Mouse (Mus musculus) intestine, embryonic 14.5 days (tissue): ENCODE results near the gene Pmpca. TPM values are rescaled to one million over a fixed set of nuclear protein-coding genes. Genes with fewer than 3 reads are reported as not detected.

Experiments
- ATAC-seq: fragments of 200-750 bp; cut with Nextera tagmentation; replicated peaks from 2 replicates; pipeline ENCODE4 v1.8.0; 2017; ENCODE audit warnings: low read depth, moderate number of reproducible peaks, moderate TSS enrichment, moderate library complexity; ENCODE audit not compliant: low FRiP score, low TSS enrichment
- DNase-seq: peaks from one replicate; pipeline ENCODE4 v3.0.0-alpha.2; 2018; ENCODE audit warnings: low spot score
- H3K27ac ChIP-seq: fragments of 300-500 bp; sonication (generic); 2 replicates; pipeline ENCODE4 v1.5.1; 2014; ENCODE audit warnings: low read depth, mild to moderate bottlenecking, control low read depth
- H3K27me3 ChIP-seq: fragments of 300-500 bp; sonication (generic); replicated peaks from 2 replicates; pipeline ENCODE4 v1.6.1; 2014; ENCODE audit warnings: low read length, control low read depth; ENCODE audit not compliant: control insufficient read depth, insufficient read depth
- H3K36me3 ChIP-seq: fragments of 300-500 bp; sonication (generic); 2 replicates; pipeline ENCODE4 v1.6.1; 2014; ENCODE audit warnings: low read length, control low read depth; ENCODE audit not compliant: control insufficient read depth, insufficient read depth
- H3K4me1 ChIP-seq: fragments of 300-500 bp; sonication (generic); replicated peaks from 2 replicates; pipeline ENCODE4 v1.6.1; 2014; ENCODE audit warnings: low read length, control low read depth, mixed read lengths; ENCODE audit not compliant: control insufficient read depth, insufficient read depth
- H3K4me2 ChIP-seq: fragments of 300-500 bp; sonication (generic); 2 replicates; pipeline ENCODE4 v1.6.1; 2014; ENCODE audit warnings: low read length
- H3K4me3 ChIP-seq: fragments of 300-500 bp; sonication (generic); 2 replicates; pipeline ENCODE4 v1.5.1; 2014; ENCODE audit warnings: low read depth, low read length, control low read depth, mixed read lengths
- H3K9ac ChIP-seq: fragments of 300-500 bp; sonication (generic); 2 replicates; pipeline ENCODE4 v1.6.1; 2014; ENCODE audit warnings: mild to moderate bottlenecking, low read length
- H3K9me3 ChIP-seq: fragments of 300-500 bp; sonication (generic); 2 replicates; pipeline ENCODE4 v1.6.1; 2016; ENCODE audit warnings: low read length, control low read depth; ENCODE audit not compliant: control insufficient read depth
- WGBS: fragments of 180-500 bp; shearing (Covaris S2); extraction: QIAGEN DNeasy Blood & Tissue Kit; methylation state at CpG from one replicate; pipeline ENCODE4 v1.1.7; 2014; 5-methylcytosine and 5-hydroxymethylcytosine counted together
- polyA plus RNA-seq: library from polyadenylated mRNA; unstranded; fragments of >200 nt; fragmentation: Nextera tagmentation; extraction: Ambion mirVana; gene quantifications from 2 replicates; pipeline ENCODE4 v1.2.1, GENCODE M21; 2014

Pmpca gene
- polyA plus RNA-seq, 1 experiment from 2014 or later, result 90.2 TPM

DNA sequence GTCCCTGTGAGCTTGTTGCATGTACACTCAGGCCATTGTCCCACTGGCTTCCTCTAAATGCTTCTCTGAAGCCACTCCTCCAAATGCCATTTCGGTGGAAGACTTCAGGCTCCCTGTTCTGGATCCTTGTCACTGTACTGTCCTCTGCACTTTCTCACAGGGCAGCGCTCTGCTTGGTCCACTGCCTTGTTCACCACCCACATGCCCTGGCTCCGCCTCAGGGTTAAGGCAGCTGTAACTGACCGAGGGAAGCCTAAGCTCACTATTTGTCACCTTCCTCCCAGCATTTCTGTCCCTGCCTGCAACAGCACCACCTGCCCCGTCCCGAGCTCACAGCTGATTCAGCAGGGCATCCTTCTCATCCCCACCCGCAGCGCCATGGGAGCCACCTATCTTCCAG is 14.2 kb downstream of the Pmpca start:
- 69% methylated on average over 8 of the region's 8 CpGs for WGBS
- H3K4me3 ChIP-seq, result no peak overlapping the region
- H3K36me3 ChIP-seq, result peaks cover 38% of the 10 kb centered on the region
- H3K4me1 ChIP-seq, result peaks cover 20% of the 10 kb centered on the region
- no peak overlapping the region for H3K9ac ChIP-seq
- DNase-seq, result no peak
- no peaks in the 10 kb centered on the region for H3K27me3 ChIP-seq
- no peak overlapping the region for H3K27ac ChIP-seq
- no peak overlapping the region for H3K4me2 ChIP-seq
- H3K9me3 ChIP-seq, result no peaks in the 10 kb centered on the region
- no peak for ATAC-seq

DNA sequence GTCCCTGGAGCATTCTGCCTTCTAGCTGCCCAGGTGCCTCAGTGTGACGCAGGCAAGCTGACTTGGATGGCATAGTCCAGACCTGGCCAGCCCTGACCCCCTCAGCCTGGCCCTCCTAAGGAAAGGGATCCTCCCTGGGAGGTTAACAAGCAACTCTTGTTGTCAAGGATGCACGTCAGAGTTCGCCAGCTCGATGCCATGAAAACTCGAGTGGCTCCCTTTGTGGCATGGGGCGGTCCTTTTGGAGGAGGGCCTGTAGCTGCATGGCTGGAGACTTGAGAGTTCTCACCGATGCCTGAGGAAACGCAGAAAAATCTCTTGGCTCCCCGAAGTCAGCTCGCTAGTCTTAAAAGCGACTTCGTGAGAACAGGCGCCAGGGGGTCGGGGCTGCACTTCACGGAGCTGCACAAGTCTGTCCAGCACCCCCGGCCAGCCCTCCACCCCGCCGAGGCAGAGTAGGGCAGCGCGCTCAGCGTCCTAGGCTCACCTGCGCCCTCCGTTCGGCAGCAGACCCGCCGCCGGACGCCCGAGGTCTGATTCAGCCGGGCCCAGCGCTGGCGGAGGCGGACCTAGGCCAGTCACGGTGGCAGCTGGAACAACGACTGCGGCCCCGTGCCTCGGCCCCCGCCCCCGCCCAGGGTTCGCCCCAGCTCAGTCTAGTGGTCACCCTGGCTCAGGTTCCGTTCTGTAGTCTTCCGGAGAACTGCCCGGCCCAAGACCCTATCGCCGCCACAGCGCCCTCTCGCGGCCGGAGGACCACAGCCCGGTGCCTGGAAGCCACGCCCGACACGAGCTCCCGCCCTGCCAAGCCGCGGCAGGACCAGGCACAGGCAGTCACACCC is 19.6 kb downstream of the Pmpca start, which contains the start of gene Inpp5e:
TSS of gene Inpp5e (minus strand) at position 689 of the 842 bp plus-strand sequence.
- DNase-seq, result peak; percentile 100

DNA sequence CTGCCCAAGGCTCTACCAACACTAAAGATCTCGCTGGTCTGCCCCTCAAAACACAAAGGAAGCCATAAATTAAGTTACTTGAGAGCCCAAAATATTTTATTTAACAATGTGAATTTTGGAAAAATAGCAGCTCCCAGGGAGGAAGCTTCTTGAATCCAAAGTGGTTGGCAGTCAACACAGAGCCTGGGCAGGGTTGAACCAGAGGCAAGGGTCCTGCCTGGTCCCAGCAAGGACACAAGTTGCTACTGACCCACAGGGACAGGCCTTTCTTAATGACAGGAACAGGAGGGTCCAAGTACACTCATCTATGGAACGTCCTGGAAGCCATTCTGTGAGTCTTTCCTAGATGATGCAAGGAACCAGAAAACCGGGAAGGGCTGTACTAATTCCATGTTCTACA is 20.2 kb downstream of the Pmpca start:
- Histone ChIP-seq H3K36me3 (peaks cover 43% of the 10 kb centered on the region), H3K4me3 (peak overlapping the region; percentile 80), H3K27ac (no peak overlapping the region), H3K4me1 (peaks cover 23% of the 10 kb centered on the region), H3K27me3 (no peaks in the 10 kb centered on the region), H3K9ac (no peak overlapping the region), H3K4me2 (no peak overlapping the region), H3K9me3 (no peaks in the 10 kb centered on the region)
- peak; percentile 16; the same call in 1 of the 2 replicates for ATAC-seq
- DNase-seq, result no peak
- 61% methylated on average over 3 of the region's 3 CpGs for WGBS

More for the DNA sequence above, 19.6 kb downstream of the Pmpca start, which contains the start of gene Inpp5e:
- H3K9ac ChIP-seq, result peak within 1 kb of the TSS; percentile 87
- peak within 1 kb of the TSS; percentile 80 for H3K4me3 ChIP-seq
- H3K27ac ChIP-seq, result peak within 1 kb of the TSS; percentile 62; the same call in 1 of the 2 replicates
- peaks cover 23% of the 10 kb centered on the region for H3K4me1 ChIP-seq
- H3K36me3 ChIP-seq, result peaks cover 37% of the 10 kb centered on the region
- WGBS, result under 1% methylated on average over 57 of the region's 57 CpGs
- H3K4me2 ChIP-seq, result peak within 1 kb of the TSS; percentile 99
- H3K9me3 ChIP-seq, result no peaks in the 10 kb centered on the region
- no peaks in the 10 kb centered on the region for H3K27me3 ChIP-seq
- ATAC-seq, result peak; percentile 92

DNA sequence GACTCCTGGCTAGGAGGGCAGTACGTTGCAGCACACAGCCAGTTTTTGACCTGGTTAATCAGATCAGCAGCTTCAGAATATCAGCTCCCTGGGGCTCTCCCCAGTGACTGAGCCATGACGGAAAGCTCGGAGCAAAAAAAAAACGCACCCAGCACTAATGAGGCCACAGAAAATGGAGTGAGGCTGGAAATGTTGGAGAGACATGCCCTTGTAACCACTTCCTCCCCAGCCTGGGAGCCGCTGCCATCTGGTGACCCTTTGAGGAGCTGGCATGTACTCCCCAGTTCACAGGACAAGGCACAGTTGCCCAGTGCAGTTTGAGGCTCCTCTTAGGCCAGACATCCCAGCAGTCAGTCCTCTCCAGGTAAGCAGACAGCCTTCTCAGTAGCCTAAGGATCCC is 21.0 kb downstream of the Pmpca start:
- Histone ChIP-seq H3K9ac (no peak overlapping the region), H3K4me1 (peaks cover 23% of the 10 kb centered on the region), H3K36me3 (peaks cover 50% of the 10 kb centered on the region), H3K27ac (no peak overlapping the region), H3K4me3 (no peak overlapping the region), H3K27me3 (no peaks in the 10 kb centered on the region), H3K9me3 (no peaks in the 10 kb centered on the region), H3K4me2 (no peak overlapping the region)
- ATAC-seq (no peak), DNase-seq (no peak)
- WGBS, result 78% methylated on average over 5 of the region's 5 CpGs

DNA sequence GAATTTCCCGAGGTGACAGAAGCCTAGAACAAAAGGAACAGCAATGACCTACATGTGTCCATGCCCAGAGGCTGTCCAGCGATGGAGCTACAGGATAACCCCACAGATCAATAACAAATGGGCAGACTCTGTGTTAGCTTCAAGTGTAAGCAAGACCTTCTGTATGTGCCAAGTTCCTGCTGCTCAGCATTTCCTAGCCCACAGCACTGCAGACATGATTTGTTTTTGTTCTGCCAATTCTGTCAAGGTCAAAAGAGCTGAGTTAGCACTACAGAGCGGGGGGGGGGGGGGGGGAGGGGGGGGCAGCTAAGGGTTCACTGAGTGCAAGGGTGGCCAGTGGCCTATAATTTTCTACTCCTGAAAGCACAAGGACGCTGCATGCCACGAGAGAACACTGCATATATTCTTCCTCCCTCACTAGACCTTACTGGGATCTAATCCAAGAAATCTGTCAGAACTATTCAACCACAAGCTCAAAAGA is 21.8 kb downstream of the Pmpca start:
- ATAC-seq (no peak), DNase-seq (no peak)
- WGBS, result 71% methylated on average over 4 of the region's 5 CpGs
- H3K27me3 ChIP-seq, result no peaks in the 10 kb centered on the region
- H3K36me3 ChIP-seq, result peaks cover 58% of the 10 kb centered on the region
- peaks cover 23% of the 10 kb centered on the region for H3K4me1 ChIP-seq
- H3K4me3 ChIP-seq, result no peak overlapping the region
- H3K4me2 ChIP-seq, result no peak overlapping the region
- no peaks in the 10 kb centered on the region for H3K9me3 ChIP-seq
- H3K27ac ChIP-seq, result no peak overlapping the region
- H3K9ac ChIP-seq, result no peak overlapping the region

DNA sequence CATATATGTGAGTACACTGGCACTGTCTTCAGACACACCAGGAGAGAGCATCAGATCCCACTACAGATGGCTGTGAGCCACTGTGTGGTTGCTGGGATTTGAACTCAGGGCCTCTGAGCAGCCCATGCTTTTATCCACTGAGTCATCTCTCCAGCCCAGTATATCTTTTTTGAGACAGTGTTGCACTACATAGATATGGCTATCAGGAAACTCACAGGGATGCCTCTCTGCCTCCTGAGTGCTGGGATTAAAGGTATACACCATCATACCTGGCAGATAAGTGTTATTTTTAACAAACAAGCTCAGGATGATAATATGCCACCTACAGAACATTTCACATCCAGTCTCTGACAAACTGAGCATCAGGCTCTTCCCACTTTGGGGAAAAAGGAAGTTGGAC is 27.9 kb downstream of the Pmpca start:
- no peak for ATAC-seq
- peaks cover 91% of the 10 kb centered on the region for H3K36me3 ChIP-seq

DNA sequence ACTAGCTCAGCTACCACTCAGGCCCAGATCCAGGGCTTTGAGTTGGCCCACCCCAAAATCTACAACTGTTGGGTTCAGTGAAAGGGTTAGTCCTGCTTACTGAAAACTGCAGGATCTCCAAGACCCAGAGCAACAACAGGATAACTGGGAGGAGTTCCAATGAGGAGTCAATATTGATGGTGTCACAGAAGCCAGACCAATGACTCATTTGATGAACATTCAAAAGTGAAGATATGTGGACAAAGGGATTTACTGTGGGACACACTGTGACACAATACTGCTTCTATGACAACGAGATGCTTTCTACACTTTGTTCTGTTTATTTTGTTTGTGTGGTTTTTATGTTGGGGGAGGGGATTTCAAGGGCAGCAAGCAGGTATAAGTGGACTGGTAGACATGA is 29.0 kb downstream of the Pmpca start:
- H3K4me1 ChIP-seq, result no peaks in the 10 kb centered on the region
- no peak overlapping the region for H3K9ac ChIP-seq
- ATAC-seq (no peak), DNase-seq (no peak)
- no peak overlapping the region for H3K27ac ChIP-seq
- peaks cover 91% of the 10 kb centered on the region for H3K36me3 ChIP-seq
- no peaks in the 10 kb centered on the region for H3K27me3 ChIP-seq
- H3K9me3 ChIP-seq, result no peaks in the 10 kb centered on the region
- no peak overlapping the region for H3K4me2 ChIP-seq
- 86% methylated on average over 1 of the region's 1 CpGs for WGBS
- H3K4me3 ChIP-seq, result no peak overlapping the region

More for the DNA sequence above, 27.9 kb downstream of the Pmpca start:
- H3K4me1 ChIP-seq, result no peaks in the 10 kb centered on the region
- DNase-seq, result no peak
- no peak overlapping the region for H3K27ac ChIP-seq
- no peak overlapping the region for H3K4me3 ChIP-seq
- H3K4me2 ChIP-seq, result no peak overlapping the region
- no peaks in the 10 kb centered on the region for H3K9me3 ChIP-seq
- H3K27me3 ChIP-seq, result no peaks in the 10 kb centered on the region
- no peak overlapping the region for H3K9ac ChIP-seq

DNA sequence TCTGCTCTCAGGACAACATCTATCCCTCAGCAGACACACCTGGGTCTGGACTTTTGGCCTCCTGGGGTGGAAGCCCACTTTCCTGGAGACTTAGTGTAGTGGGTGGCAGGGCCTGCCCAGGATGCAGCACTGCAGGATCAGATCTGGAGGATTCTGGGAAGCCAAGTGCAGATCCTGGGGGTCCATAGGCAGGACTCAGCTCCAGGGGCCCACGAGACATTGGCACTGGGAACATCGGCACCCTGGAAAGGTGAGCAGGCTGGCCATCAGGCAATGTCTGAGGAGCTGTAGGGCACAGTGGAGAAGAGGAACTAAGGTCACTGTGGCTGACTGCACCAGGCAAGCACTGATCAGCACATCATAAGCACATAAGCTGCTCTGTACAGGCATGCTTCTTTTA is 32.8 kb downstream of the Pmpca start:
- Histone ChIP-seq H3K4me3 (no peak overlapping the region), H3K27me3 (no peaks in the 10 kb centered on the region), H3K36me3 (peaks cover 91% of the 10 kb centered on the region), H3K9ac (no peak overlapping the region), H3K4me1 (no peaks in the 10 kb centered on the region), H3K9me3 (no peaks in the 10 kb centered on the region), H3K27ac (no peak overlapping the region), H3K4me2 (no peak overlapping the region)
- 94% methylated on average over 2 of the region's 2 CpGs for WGBS
- ATAC-seq (no peak), DNase-seq (no peak)
